Mouse (Mus musculus): ENCODE results near the gene Radil.

The Radil gene

DNA sequence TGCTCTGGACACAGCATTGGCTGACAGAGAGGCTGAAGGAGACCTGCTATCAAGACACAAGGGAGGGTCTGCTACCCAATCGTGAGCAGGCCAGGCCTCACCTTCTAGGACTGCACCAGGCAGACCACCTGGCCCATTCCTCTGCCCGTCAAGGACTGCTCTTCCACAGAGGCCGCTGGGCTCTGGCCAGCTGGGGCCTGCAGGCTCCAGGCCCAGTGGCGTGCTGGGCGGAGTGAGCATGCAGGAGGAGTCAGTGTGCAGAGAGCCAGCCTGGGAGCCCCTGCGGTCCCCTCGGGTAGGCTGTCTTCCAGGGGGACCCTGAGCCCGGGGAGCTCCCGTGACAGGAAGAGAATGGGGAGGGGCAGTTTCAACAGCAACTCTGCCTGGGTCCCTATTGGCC lies 64.2 kb downstream of the Radil start:
- DNase-seq (ENCODE audit: low spot score in 2 of 2): no peak

DNA sequence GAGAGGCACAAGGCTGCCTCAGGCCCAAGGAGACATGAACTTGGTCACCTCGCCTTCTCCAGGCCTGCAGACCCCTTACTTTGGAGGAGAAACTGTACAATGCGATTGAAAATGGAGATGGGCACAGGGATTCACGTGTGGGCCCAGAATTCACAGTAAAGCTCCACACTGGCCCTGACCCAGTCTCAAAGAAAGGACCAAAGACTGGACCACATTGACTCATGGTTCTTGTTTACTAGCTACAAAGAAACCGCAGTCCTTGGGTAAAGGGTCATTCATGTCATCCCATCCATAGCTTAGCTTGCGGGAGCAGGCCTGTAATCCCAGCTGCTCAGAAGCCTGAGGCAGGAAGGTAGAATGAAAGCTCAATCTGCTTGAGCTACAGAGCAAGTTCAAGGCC lies 67.3 kb downstream of the Radil start:
- no peak for DNase-seq (ENCODE audit: low spot score in 2 of 2)

DNA sequence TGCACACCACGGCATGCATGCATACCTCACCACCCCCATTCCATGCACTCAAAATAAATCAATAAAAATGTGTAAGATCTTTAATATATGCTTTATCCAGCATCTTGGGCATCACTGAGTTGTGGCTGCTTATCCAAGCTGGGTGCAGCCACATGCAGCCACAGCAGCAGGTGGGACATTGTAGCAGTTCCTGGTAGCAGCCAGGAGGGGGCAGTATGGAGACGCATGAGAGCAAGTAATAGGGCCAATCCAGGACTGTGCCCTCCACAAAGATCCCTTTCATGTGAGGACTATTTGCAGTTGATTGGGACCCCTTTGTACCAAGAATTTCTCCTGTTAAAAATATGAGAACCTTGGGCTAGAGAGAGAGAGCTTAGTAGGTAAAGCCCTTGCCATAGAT lies 68.4 kb downstream of the Radil start:
- no peak for DNase-seq (ENCODE audit: low spot score in 2 of 2)

GRCm38 (mm10) chr5:142478829-142479435 lies 72.0 kb downstream of the Radil start:
- peak; percentile 81 to 86 for DNase-seq (ENCODE audit: low spot score in 2 of 2)

- no peak for DNase-seq (ENCODE audit: low spot score in 2 of 2)
Measured at GRCm38 (mm10) chr5:142477866-142478615, 72.9 kb downstream of the Radil start.

GRCm38 (mm10) chr5:142477346-142477745 lies 73.6 kb downstream of the Radil start:
- no peak for DNase-seq (ENCODE audit: low spot score in 2 of 2)

GRCm38 (mm10) chr5:142475669-142476068 lies 75.2 kb downstream of the Radil start:
- no peak for DNase-seq (ENCODE audit: low spot score in 2 of 2)

DNA sequence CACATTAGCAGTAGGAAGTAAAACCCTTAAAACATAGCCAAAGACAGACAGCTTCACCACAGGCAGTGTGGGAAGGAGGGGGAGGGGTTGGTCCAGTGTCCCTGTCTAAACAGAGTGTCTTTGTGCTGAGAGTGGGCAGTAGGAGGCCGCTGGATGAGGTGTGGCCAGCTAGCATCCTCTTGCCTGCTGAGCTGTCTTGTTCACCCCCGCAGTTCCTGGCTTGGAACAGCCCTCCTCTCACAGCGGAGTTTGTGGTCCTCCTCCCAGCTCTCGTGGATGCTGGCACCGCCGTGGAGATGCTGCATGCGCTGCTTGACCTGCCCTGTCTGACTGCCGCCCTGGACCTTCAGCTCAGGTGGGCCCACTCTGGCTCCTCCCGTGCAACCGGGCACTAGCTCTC lies 77.2 kb downstream of the Radil start:
- peak; percentile 55 to 72 for DNase-seq (ENCODE audit: low spot score in 2 of 2)

- no peak for DNase-seq (ENCODE audit: low spot score in 2 of 2)
Measured at GRCm38 (mm10) chr5:142469796-142470195, 81.1 kb downstream of the Radil start.

GRCm38 (mm10) chr5:142468375-142468774 lies 82.5 kb downstream of the Radil start:
- DNase-seq (ENCODE audit: low spot score in 2 of 2): no peak

GRCm38 (mm10) chr5:142463461-142464454 lies 87.1 kb downstream of the Radil start, which contains the start of gene Ap5z1:
TSS of gene Ap5z1 (plus strand) at chr5:142463944.
- DNase-seq (ENCODE audit: low spot score in 2 of 2): peak; percentile 87 to 88

DNA sequence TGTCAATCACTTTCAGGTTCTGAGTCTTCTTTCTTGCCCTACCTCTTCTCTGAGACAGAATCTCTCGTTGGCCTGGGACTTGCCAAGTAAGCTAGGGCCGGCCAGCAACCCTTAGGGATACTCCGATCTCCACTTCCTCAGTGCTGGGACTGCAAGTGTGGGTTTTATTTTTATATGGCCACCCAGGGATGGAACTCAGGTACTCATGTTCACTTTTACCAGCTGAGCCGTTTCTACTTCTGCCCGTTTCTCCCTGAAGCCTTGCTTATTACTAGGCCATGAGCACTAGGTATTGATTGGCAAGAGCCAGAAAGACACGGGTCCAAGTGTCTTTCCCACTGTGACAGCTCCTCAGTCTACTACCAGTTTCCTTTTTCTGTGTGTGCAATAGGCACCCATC lies 87.9 kb downstream of the Radil start:
- DNase-seq (ENCODE audit: low spot score in 2 of 2): no peak

GRCm38 (mm10) chr5:142462641-142462948 lies 88.3 kb downstream of the Radil start:
- no peak for DNase-seq (ENCODE audit: low spot score in 2 of 2)

GRCm38 (mm10) chr5:142461942-142462640 lies 88.8 kb downstream of the Radil start:
- DNase-seq (ENCODE audit: low spot score in 2 of 2): no peak

DNA sequence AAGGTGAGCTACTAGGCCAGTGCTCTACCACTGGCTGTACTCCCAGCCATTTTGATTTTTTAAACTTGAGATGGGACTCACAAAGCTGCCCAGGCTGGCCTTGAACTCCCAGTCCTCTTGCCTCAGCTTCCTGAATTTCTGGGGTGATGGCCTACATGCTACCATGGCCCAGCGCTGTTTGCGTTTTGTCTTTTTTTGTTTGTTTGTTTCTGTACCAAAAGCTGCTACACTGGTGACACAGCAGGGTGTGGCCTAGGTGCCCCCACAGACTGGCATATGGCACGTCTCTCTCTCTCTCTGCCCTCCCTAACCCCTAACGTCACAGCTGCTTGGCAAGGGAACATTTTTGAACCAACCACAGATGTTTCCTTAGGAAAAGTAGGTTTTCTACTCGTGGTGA lies 91.1 kb downstream of the Radil start:
- DNase-seq (ENCODE audit: low spot score in 2 of 2): no peak

- DNase-seq (ENCODE audit: low spot score in 2 of 2): no peak
Measured at GRCm38 (mm10) chr5:142458791-142459557, 91.9 kb downstream of the Radil start.

DNA sequence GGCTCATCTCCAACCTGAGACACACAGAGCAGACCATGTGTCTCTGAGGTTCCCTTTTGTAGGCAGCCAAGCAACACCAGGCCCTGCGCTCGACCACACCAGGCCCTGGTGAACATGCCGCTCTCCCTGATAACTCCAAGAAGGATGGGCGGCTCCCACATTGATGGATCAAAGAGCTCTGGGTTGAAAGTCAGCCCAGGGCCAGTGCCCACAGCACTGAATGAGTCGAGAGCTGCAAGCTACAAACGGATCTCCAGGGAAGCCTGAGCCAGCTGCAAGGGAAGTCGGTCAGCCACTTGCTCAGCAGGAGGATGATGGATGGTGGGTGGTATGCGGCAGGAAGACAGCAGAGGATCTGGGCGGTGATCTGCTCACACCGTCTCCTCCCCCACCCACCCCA lies 93.6 kb downstream of the Radil start:
- DNase-seq (ENCODE audit: low spot score in 2 of 2): no peak

- DNase-seq (ENCODE audit: low spot score in 2 of 2): no peak
Measured at GRCm38 (mm10) chr5:142456318-142456717, 94.6 kb downstream of the Radil start.

DNA sequence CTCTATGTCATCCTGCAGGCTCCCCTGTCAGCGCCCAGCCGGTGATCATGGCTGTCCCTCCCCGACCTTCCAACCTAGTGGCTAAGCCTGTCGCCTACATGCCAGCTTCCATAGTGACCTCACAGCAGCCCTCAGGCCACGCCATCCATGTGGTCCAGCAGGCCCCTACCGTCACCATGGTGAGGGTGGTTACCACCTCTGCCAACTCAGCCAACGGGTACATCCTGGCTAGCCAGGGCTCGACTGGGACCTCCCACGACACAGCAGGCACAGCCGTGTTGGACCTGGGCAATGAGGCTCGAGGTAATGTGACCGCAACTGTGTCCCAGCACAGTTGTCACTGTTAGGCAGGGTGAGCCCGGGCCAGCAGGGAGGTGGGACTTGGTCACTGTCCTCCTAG lies 97.2 kb downstream of the Radil start:
- DNase-seq (ENCODE audit: low spot score in 2 of 2): no peak

DNA sequence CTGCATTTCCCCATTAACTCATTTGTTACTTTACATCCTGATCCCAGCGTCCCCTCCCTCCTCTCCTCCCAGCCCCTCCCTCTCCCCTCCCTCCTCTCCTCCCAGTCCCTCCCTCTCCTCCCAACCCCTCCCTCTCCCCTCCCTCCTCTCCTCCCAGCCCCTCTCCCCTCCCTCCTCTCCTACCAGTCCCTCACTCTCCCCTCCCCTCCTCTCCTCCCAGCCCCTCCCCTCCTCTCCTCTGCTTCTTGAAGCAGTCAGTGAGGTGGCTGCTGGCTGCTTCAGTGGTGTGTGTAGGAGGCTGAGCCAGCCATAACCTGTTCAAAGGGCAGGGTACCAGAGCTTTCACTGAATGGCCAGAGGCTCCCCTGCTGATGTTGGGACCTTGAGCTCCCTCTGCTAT lies 99.1 kb downstream of the Radil start:
- no peak for DNase-seq (ENCODE audit: low spot score in 2 of 2)

- DNase-seq (ENCODE audit: low spot score in 2 of 2): no peak
Measured at GRCm38 (mm10) chr5:142450846-142451245, 100.1 kb downstream of the Radil start.

Measured in frontal cortex, postnatal 36 days (tissue).